Mouse (Mus musculus) layer of hippocampus, adult 2 months (tissue): ENCODE measurements around the gene Kif11. TPM values are rescaled to one million over a fixed set of nuclear protein-coding genes. Genes with fewer than 3 reads are reported as not detected.

Experiments used
- DNase-seq, 2 experiments: peaks; one replicate each; pipeline ENCODE4 v3.0.0; 2022; ENCODE audit warnings: low spot score in 2 of 2
- H3K27ac ChIP-seq: fragments of 200-600 bp; 2 replicates; pipeline ENCODE4 v1.8.1; 2022
- H3K4me3 ChIP-seq: fragments of 200-600 bp; 2 replicates; pipeline ENCODE4 v1.8.1; 2022; ENCODE audit warnings: mild to moderate bottlenecking
- CTCF ChIP-seq: fragments of 200-600 bp; conservative IDR thresholded peaks from 2 replicates; pipeline ENCODE4 v1.8.1; 2022; ENCODE audit warnings: antibody characterized with exemption, mild to moderate bottlenecking, moderate library complexity
- long read RNA-seq, 2 experiments: library from polyadenylated mRNA; stranded (forward); transcript quantifications; one replicate each; pipeline ENCODE4 v2.0.0; 2021; ENCODE audit warnings: borderline mapping rate in 2 of 2
- total RNA-seq, 2 experiments: library from RNA; stranded (reverse); gene quantifications; 2 replicates each; pipeline ENCODE4 v1.2.3; 2021

Kif11 gene
- total RNA-seq, result 1 to 10 TPM; 1.1 to 1.3 TPM
- long read RNA-seq, experiment 1, full-length matches to known transcripts, result 1 of 1 reads
- long read RNA-seq, experiment 1, partial matches to known transcripts, result 0 of 1 reads
- long read RNA-seq, experiment 1, other reads (novel, unspliced or antisense), result 0 of 1 reads
- long read RNA-seq, experiment 2, full-length matches to known transcripts, result 1 of 1 reads
- long read RNA-seq, experiment 2, partial matches to known transcripts, result 0 of 1 reads
- long read RNA-seq, experiment 2, other reads (novel, unspliced or antisense), result 0 of 1 reads

DNA sequence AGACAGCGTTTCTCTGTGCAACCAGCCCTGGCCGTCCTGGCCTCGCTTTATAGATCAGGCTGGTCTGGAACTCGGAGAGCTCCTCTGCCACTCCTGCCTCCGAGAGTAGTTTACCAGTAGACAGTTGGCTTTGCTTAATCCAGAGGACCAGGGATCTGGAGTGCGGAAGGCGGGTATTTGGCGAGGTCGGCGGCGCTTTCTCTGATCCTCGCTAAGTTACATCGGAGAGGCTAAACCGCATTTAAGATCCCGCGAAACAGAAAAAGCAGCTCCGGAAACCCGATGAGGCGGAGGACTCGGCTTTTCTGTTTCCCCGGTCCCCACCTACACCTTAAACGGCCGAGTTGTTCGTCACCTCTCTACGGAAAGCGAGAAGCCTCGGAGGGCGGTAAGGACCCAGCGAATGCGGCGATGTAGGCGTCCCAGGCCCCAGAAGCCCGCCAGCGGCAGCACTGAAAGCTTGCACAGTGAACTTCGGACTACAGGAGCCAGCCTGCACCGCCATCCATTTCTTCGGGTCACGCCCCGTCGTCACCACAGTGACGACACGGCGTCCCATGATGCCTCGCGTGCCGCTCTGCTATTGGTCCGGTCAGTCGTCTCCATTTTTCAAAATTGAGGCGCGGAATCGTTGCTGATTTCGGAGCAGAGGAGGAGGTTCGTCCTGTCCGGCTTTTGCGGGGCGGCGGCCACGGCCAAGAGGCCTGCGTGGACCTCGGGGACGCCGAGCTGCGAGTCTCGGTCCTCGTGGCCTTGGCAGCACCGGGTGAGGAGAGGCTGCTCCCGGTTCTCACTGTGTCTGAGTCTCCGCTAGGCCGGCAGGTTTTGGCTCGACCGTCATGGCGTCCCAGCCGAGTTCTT is at the start of gene Kif11:
TSS of gene Kif11 (plus strand) at position 649 of the 861 bp plus-strand sequence.
- peak within 1 kb of the TSS; percentile 69 for H3K4me3 ChIP-seq
- TF ChIP-seq CTCF, result peak; percentile 39
- peak within 1 kb of the TSS; percentile 95 for H3K27ac ChIP-seq
- DNase-seq, result peak; percentile 97 to 99

DNA sequence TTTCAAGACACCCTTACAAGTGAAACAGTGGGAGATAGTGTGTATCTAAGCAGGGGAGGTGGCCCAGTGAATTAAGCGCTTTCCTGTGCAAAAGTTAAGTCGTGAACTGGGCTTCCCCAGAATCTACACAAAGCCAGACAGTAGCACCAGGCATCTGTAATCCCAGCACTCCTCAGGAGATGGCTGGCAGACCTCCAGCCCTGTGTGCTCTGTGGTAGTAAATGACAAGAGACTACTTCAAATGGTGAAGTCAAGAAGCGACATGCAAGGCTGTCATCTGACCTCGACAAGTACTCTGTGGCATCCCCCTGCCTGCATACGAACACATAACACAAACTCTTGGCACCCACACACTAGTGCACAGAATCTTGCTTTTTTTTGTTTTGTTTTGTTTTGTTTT is 49.0 kb upstream of the Kif11 start:
- TF ChIP-seq CTCF, result no peak
- DNase-seq, result no peak
- H3K27ac ChIP-seq, result no peak overlapping the region
- no peak overlapping the region for H3K4me3 ChIP-seq

DNA sequence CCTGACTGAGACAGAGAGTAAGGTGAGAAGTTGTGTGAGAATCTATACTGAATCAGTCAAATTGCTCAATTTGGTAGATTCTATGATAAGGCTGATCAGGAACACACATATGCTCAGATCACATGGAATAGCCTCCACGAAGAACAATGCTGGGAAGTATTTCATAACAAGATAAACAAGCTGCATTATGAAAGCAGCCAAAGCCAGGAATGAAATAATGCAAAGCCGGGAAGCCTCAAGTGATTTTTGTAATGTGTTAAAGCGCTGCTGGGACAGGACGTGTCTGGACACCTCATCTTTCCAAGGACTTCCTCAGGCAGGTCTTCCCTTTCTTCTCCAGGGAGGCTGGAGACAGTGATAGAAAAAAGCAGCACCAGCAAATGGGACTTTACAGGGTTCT is 43.5 kb upstream of the Kif11 start:
- H3K4me3 ChIP-seq, result no peak overlapping the region
- H3K27ac ChIP-seq, result no peak overlapping the region
- no peak for TF ChIP-seq CTCF
- no peak for DNase-seq

DNA sequence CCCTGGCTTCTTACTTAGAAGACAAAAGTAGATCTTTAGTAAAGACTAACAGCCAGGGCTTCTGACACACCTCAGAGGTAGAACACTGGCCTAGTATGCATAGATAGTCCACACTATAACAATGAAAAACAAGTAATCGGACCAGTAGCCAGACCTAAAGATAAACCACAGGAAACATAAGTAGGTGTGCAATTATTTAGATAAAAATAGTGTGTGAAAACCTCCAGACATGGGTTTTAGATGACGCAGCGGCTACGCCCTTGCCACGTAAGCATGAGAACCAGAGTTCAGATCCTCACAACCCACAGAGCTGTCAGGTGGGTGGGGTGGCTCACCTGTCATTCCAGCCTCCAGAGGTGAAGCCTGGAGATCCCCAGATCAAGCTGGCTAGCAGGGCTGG is 42.8 kb upstream of the Kif11 start:
- H3K4me3 ChIP-seq, result no peak overlapping the region
- no peak for TF ChIP-seq CTCF
- H3K27ac ChIP-seq, result no peak overlapping the region
- DNase-seq, result no peak

DNA sequence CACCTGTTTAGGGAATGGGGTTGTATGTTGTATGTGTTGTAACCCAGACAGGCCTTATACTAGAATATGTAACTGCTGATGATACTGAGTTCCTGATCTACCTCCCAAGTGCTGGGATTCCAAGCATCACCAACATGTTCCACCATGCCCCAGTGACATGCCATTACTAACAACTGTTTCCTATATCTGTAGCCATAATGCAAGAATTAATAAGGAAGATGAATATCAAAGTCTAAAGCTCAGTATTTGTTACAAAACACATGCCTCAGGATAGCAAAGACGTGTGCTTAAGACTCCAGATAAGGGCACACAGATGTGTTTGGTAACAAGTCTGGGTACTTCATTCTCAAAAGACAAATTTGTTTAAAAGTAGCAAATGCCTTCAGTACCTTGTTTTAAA is 40.8 kb upstream of the Kif11 start:
- Histone ChIP-seq H3K27ac (no peak overlapping the region), H3K4me3 (no peak overlapping the region)
- DNase-seq, result no peak
- TF ChIP-seq CTCF, result no peak

DNA sequence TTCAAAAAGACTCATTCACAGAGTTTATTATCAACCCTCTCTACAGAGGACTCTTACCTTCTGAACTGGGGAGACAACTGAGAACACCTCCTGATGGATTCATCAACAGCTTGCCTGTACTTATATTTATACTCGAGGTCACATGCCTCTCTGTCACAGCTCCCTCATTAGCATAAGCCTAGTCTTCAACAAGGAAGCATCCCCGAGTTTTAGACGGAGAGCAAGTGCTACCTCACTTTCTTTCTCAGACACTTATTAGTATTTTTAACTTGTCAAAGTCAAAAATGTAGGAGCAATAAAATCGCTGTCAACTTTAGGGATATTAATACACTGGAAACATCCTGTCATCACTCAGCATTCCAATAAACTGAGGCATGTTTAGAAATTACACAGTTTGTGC is 38.5 kb upstream of the Kif11 start, which contains the start of gene Ide:
TSS of gene Ide (minus strand) at position 101 of the 400 bp plus-strand sequence.
- no peak for DNase-seq
- no peak for TF ChIP-seq CTCF
- Histone ChIP-seq H3K27ac (no peak within 1 kb of the TSS), H3K4me3 (no peak within 1 kb of the TSS)

DNA sequence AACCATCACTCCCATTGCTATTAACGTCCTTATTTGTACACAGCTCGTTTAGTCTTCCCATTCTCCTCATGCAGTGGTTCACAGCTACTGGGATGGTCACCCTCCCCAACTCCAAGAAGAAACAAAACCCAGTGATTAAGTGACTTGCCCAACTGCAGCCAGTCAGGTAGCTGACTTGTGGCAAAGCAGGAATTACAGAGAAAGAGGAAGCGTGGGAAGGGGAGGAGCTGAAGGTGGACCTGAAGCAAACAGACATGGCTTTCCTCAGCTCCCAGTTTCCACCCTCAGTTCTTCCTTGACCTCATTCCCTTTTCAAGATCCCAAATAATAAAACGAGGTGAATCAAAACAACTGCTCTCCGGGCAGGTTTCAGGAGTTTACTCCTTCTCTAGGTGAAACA is 35.7 kb upstream of the Kif11 start:
- no peak for TF ChIP-seq CTCF
- no peak for DNase-seq
- no peak overlapping the region for H3K27ac ChIP-seq
- H3K4me3 ChIP-seq, result no peak overlapping the region

DNA sequence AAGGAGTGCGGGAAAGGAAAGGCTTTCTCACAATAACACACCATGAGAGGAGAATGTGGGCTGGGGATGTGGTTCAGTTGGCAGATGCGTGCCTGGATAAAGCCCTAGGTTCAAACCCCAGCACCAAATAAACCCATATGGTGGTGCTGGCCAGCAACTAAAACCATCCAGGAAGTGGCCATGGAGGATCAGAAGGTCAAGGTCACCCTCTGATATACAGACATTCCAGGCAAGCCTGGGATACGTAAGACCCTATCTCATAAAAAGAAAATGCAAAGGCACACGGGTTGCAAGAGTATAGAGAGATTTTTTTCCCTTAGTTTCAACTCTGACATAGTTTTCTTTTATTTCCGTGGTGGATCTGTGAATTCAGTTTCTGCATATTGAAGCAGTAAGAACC is 35.3 kb upstream of the Kif11 start:
- H3K4me3 ChIP-seq, result no peak overlapping the region
- no peak for TF ChIP-seq CTCF
- DNase-seq, result no peak
- no peak overlapping the region for H3K27ac ChIP-seq

DNA sequence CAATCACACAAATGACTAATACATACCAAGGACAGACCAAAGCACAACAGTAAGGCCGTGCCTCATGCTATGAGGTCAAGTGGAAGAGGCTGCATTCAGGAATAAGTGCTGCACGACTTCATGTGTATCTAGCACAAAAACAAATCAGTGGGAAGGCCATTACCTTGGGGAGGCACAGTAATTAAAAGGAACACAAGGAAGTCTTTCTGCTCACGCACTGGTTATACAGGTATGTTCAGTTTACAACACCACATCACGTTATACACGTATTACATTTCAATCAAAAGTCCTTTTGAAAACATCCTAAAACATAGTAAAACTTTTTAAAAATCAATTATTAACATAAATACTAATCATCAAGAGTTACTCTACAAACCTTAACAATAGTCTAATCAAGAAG is 32.3 kb upstream of the Kif11 start:
- no peak for DNase-seq
- no peak overlapping the region for H3K27ac ChIP-seq
- no peak for TF ChIP-seq CTCF
- no peak overlapping the region for H3K4me3 ChIP-seq

DNA sequence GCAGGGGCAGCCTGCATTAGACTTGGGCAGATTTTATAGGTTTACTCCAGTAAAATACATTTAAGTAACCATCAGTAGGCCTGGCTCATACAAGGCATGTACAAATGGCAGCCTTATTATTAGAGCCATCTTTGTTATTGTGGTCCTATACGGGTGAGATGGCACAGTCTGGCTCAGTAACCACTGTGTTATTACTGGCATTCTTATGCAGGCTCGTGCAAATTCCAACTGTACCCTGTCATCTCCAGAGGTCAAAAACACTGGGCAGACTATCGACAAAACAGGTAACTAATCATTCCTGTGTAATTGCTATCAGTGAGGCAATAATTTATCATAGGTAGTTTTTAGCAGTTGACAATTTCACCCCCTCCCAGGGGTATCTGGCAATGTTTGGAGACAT is 29.9 kb upstream of the Kif11 start:
- DNase-seq, result no peak
- Histone ChIP-seq H3K27ac (no peak overlapping the region), H3K4me3 (no peak overlapping the region)
- TF ChIP-seq CTCF, result no peak

DNA sequence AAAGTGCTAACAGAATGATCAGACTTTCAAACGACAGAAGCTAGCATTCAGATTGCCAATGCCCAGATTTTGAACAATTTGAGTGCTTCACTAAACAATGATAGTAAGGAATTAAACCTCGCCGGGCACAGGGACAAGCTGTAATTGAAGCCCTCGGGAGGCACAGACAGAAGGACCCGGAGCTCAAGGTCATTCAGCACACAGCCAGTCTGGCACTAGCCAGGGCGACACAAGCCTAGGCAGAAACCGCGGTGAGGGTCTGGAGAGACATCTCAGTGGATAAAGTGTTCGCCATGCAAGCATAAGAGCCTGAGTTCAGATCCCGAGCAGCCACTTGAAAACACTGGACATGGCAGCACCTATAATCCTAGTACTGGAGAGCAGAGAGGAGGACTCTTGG is 27.9 kb upstream of the Kif11 start:
- Histone ChIP-seq H3K4me3 (no peak overlapping the region), H3K27ac (no peak overlapping the region)
- no peak for TF ChIP-seq CTCF
- no peak for DNase-seq

DNA sequence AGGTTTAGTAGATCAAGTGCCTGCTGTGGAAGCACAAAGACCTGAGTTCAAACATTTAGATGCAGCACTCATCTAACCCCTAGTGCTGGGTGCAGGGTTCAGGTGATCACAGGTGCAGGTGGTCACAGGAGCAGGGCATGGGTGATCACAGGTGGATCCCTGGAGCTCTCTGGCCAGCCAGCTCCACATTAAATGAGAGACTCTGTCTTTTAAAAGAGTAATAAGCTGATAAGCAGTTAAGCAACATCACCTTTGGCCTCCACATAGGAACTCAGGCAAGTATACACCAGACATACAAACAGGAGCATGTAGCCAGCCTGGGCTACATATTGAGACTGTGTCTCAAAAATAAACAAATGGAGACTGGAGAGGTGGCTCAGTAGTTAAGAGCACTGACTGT is 27.3 kb upstream of the Kif11 start:
- Histone ChIP-seq H3K4me3 (no peak overlapping the region), H3K27ac (no peak overlapping the region)
- no peak for DNase-seq
- no peak for TF ChIP-seq CTCF

DNA sequence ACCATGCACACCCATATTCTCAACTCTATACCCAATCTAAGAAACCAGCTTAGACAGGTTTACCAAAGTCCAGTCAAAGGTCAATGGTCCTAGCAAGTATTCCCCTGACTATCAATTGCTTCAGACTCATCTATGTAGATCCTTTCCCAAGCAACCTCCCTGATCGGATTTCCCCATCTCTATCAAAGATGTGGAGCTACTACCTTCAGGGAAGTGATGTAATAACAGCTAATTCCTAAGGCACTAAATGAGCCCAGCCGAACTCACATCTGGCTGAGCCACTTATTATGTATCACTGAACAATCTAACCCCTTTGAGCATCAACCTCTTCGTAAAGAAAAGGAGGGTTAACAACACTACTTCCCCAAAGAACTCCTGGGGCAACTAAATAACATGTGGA is 23.4 kb upstream of the Kif11 start:
- TF ChIP-seq CTCF, result no peak
- no peak overlapping the region for H3K4me3 ChIP-seq
- H3K27ac ChIP-seq, result no peak overlapping the region
- no peak for DNase-seq

DNA sequence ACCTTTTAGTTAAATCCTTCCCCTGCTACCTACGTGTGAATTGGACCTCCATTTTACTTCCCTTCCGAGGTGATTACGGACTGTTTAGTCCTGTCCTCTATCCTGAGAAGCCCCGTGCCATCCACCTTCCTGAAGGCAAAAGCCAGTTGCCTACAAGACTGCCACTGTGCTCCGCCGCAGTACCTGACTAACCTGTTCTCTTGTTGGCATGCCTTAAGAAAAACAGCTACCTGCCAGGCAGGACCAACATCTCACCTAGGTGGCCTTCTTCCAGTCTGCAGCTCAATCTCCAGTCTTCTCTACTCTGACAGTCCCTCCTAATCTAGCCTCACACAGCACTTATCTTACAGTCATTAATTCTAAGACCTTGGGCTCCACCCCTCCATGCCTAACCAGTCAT is 22.9 kb upstream of the Kif11 start:
- no peak overlapping the region for H3K27ac ChIP-seq
- no peak for TF ChIP-seq CTCF
- H3K4me3 ChIP-seq, result no peak overlapping the region
- no peak for DNase-seq
